Mouse (Mus musculus): ENCODE data around the gene Hist1h3d.
"Not testable (repeated sequence)": the region's sequence is repeated elsewhere in the genome, so short reads cannot be mapped to it uniquely, and the experiment has no call there.

GRCm38 (mm10) chr13:23560699-23561098 is 14.9 kb upstream of the Hist1h3d start:
- not testable (repeated sequence) for TF ChIP-seq FLI1 (IDR thresholded peaks at IDR 0.05; ENCODE audit: low read length); GATA1 (IDR thresholded peaks at IDR 0.05; ENCODE audit: borderline replicate concordance, low read length)
